Mouse (Mus musculus): ENCODE data around the gene Trmt1. TPM values are rescaled to one million over a fixed set of nuclear protein-coding genes. Genes with fewer than 3 reads are reported as not detected.

The Trmt1 gene
- polyA plus RNA-seq, 1 experiment from 2014 or later: 53.5 TPM

GRCm38 (mm10) chr8:84718476-84718875 is 32.4 kb downstream of the Trmt1 start:
- Histone ChIP-seq H3K27ac (no peak overlapping the region), H3K9me3 (replicated peaks) (no peaks in the 10 kb centered on the region), H3K36me3 (ENCODE audit: poor library complexity, severe bottlenecking) (peaks cover 57% of the 10 kb centered on the region), H3K27me3 (peaks cover 10% of the 10 kb centered on the region; the same call in 1 of the 2 replicates), H3K4me2 (no peak overlapping the region), H3K4me3 (no peak overlapping the region), H3K9ac (no peak overlapping the region), H3K4me1 (peaks cover 61% of the 10 kb centered on the region)
- WGBS: 83% methylated on average over 5 of the region's 5 CpGs
- no peak for ATAC-seq

GRCm38 (mm10) chr8:84718959-84719690 is 33.0 kb downstream of the Trmt1 start:
- Histone ChIP-seq H3K4me1 (peaks cover 61% of the 10 kb centered on the region), H3K9ac (no peak overlapping the region), H3K9me3 (replicated peaks) (no peaks in the 10 kb centered on the region), H3K27me3 (peaks cover 9% of the 10 kb centered on the region; the same call in 1 of the 2 replicates), H3K4me2 (no peak overlapping the region), H3K36me3 (ENCODE audit: poor library complexity, severe bottlenecking) (peaks cover 52% of the 10 kb centered on the region), H3K4me3 (no peak overlapping the region), H3K27ac (no peak overlapping the region; the same call in none of the 2 replicates)
- no peak for ATAC-seq
- WGBS: 84% methylated on average over 5 of the region's 5 CpGs

- Histone ChIP-seq H3K27me3 (no peaks in the 10 kb centered on the region), H3K27ac (peak overlapping the region; percentile 97), H3K4me1 (peaks cover 67% of the 10 kb centered on the region), H3K4me2 (peak overlapping the region; percentile 30), H3K4me3 (no peak overlapping the region), H3K9me3 (replicated peaks) (no peaks in the 10 kb centered on the region), H3K9ac (peak overlapping the region; percentile 49), H3K36me3 (ENCODE audit: poor library complexity, severe bottlenecking) (peaks cover 65% of the 10 kb centered on the region)
- peak; percentile 9 for ATAC-seq
- 63% methylated on average over 6 of the region's 6 CpGs for WGBS
Measured at GRCm38 (mm10) chr8:84722530-84722849, 36.4 kb downstream of the Trmt1 start.

GRCm38 (mm10) chr8:84722850-84723570 is 36.9 kb downstream of the Trmt1 start, which contains the start of gene G430095P16Rik:
Gene G430095P16Rik, plus strand, starts transcription at chr8:84723007.
- H3K4me2 ChIP-seq: peak within 1 kb of the TSS; percentile 30
- peak within 1 kb of the TSS; percentile 49 for H3K9ac ChIP-seq
- H3K27ac ChIP-seq: peak within 1 kb of the TSS; percentile 97
- peaks cover 72% of the 10 kb centered on the region for H3K4me1 ChIP-seq
- peak; percentile 70 for ATAC-seq
- no peaks in the 10 kb centered on the region for H3K9me3 ChIP-seq (replicated peaks)
- no peaks in the 10 kb centered on the region for H3K27me3 ChIP-seq
- no peak within 1 kb of the TSS for H3K4me3 ChIP-seq
- peaks cover 67% of the 10 kb centered on the region for H3K36me3 ChIP-seq (ENCODE audit: poor library complexity, severe bottlenecking)
- WGBS: 11% methylated on average over 10 of the region's 10 CpGs

GRCm38 (mm10) chr8:84723571-84723900 is 37.4 kb downstream of the Trmt1 start:
- peak overlapping the region; percentile 30 for H3K4me2 ChIP-seq
- peak overlapping the region; percentile 97 for H3K27ac ChIP-seq
- H3K4me1 ChIP-seq: peaks cover 77% of the 10 kb centered on the region
- H3K9ac ChIP-seq: peak overlapping the region; percentile 49
- no peak for ATAC-seq
- H3K4me3 ChIP-seq: no peak overlapping the region
- H3K9me3 ChIP-seq (replicated peaks): no peaks in the 10 kb centered on the region
- WGBS: 16% methylated on average over 7 of the region's 7 CpGs
- no peaks in the 10 kb centered on the region for H3K27me3 ChIP-seq
- H3K36me3 ChIP-seq (ENCODE audit: poor library complexity, severe bottlenecking): peaks cover 66% of the 10 kb centered on the region

GRCm38 (mm10) chr8:84724683-84725082 is 38.6 kb downstream of the Trmt1 start:
- H3K9me3 ChIP-seq (replicated peaks): no peaks in the 10 kb centered on the region
- ATAC-seq: no peak
- 49% methylated on average over 9 of the region's 9 CpGs for WGBS
- H3K27me3 ChIP-seq: no peaks in the 10 kb centered on the region
- H3K4me2 ChIP-seq: peak overlapping the region; percentile 30; the same call in 1 of the 2 replicates
- no peak overlapping the region for H3K4me3 ChIP-seq
- H3K36me3 ChIP-seq (ENCODE audit: poor library complexity, severe bottlenecking): peaks cover 55% of the 10 kb centered on the region
- H3K4me1 ChIP-seq: peaks cover 83% of the 10 kb centered on the region
- H3K27ac ChIP-seq: peak overlapping the region; percentile 97
- H3K9ac ChIP-seq: peak overlapping the region; percentile 49

GRCm38 (mm10) chr8:84725246-84725940 is 39.3 kb downstream of the Trmt1 start:
- 0 out of 2 replicates have a peak overlapping the region, but pooled peaks have one; percentile 30 for H3K4me2 ChIP-seq
- no peaks in the 10 kb centered on the region for H3K9me3 ChIP-seq (replicated peaks)
- peaks cover 90% of the 10 kb centered on the region for H3K4me1 ChIP-seq
- 61% methylated on average over 10 of the region's 10 CpGs for WGBS
- peak overlapping the region; percentile 49; the same call in 1 of the 2 replicates for H3K9ac ChIP-seq
- ATAC-seq: no peak
- H3K27ac ChIP-seq: peak overlapping the region; percentile 97
- no peak overlapping the region for H3K4me3 ChIP-seq
- no peaks in the 10 kb centered on the region for H3K27me3 ChIP-seq
- H3K36me3 ChIP-seq (ENCODE audit: poor library complexity, severe bottlenecking): peaks cover 47% of the 10 kb centered on the region

GRCm38 (mm10) chr8:84725941-84726259 is 39.8 kb downstream of the Trmt1 start:
- 17% methylated on average over 3 of the region's 3 CpGs for WGBS
- 0 out of 2 replicates have a peak overlapping the region, but pooled peaks have one; percentile 49 for H3K9ac ChIP-seq
- no peak overlapping the region for H3K4me3 ChIP-seq
- H3K9me3 ChIP-seq (replicated peaks): no peaks in the 10 kb centered on the region
- H3K4me2 ChIP-seq: no peak overlapping the region
- peak overlapping the region; percentile 97 for H3K27ac ChIP-seq
- H3K36me3 ChIP-seq (ENCODE audit: poor library complexity, severe bottlenecking): peaks cover 42% of the 10 kb centered on the region
- peaks cover 95% of the 10 kb centered on the region for H3K4me1 ChIP-seq
- ATAC-seq: no peak
- H3K27me3 ChIP-seq: no peaks in the 10 kb centered on the region

GRCm38 (mm10) chr8:84728474-84728873 is 42.4 kb downstream of the Trmt1 start:
- no peaks in the 10 kb centered on the region for H3K27me3 ChIP-seq
- H3K4me3 ChIP-seq: no peak overlapping the region
- peak; percentile 86 for ATAC-seq
- WGBS: 46% methylated on average over 3 of the region's 3 CpGs
- H3K4me2 ChIP-seq: peak overlapping the region; percentile 28; the same call in 1 of the 2 replicates
- H3K9ac ChIP-seq: peak overlapping the region; percentile 14; the same call in 1 of the 2 replicates
- peaks cover 100% of the 10 kb centered on the region for H3K4me1 ChIP-seq
- no peaks in the 10 kb centered on the region for H3K9me3 ChIP-seq (replicated peaks)
- H3K27ac ChIP-seq: peak overlapping the region; percentile 90
- H3K36me3 ChIP-seq (ENCODE audit: poor library complexity, severe bottlenecking): peaks cover 31% of the 10 kb centered on the region

GRCm38 (mm10) chr8:84729921-84730362 is 43.8 kb downstream of the Trmt1 start:
- Histone ChIP-seq H3K27me3 (no peaks in the 10 kb centered on the region), H3K4me2 (peak overlapping the region; percentile 18; the same call in 1 of the 2 replicates), H3K36me3 (ENCODE audit: poor library complexity, severe bottlenecking) (peaks cover 30% of the 10 kb centered on the region), H3K4me3 (no peak overlapping the region), H3K9me3 (replicated peaks) (no peaks in the 10 kb centered on the region), H3K9ac (peak overlapping the region; percentile 53; the same call in 1 of the 2 replicates), H3K4me1 (peaks cover 100% of the 10 kb centered on the region), H3K27ac (peak overlapping the region; percentile 90)
- ATAC-seq: no peak
- WGBS: 80% methylated on average over 16 of the region's 16 CpGs

- 35% methylated on average over 9 of the region's 9 CpGs for WGBS
- Histone ChIP-seq H3K4me1 (peaks cover 100% of the 10 kb centered on the region), H3K4me3 (no peak overlapping the region), H3K27me3 (no peaks in the 10 kb centered on the region; the same call in 1 of the 2 replicates), H3K9me3 (replicated peaks) (no peaks in the 10 kb centered on the region), H3K4me2 (peak overlapping the region; percentile 18), H3K36me3 (ENCODE audit: poor library complexity, severe bottlenecking) (peaks cover 25% of the 10 kb centered on the region), H3K9ac (peak overlapping the region; percentile 53), H3K27ac (peak overlapping the region; percentile 90)
- ATAC-seq: 0 out of 2 replicates have a peak, but pooled peaks have one; percentile 5
Measured at GRCm38 (mm10) chr8:84730541-84731370, 44.6 kb downstream of the Trmt1 start.
